Mouse (Mus musculus) gastrocnemius, postnatal 36 days (tissue): ENCODE measurements around the gene Gnaq. TPM values are rescaled to one million over a fixed set of nuclear protein-coding genes. Genes with fewer than 3 reads are reported as not detected.

Experiments used
- DNase-seq, 2 experiments: peaks; one replicate each; pipeline ENCODE4 v3.0.0; 2022
- intact Hi-C: fragments of 180-260 bp; cut with DNase I; formaldehyde crosslinking; loops from one replicate; pipeline ENCODE4 v1.15.1; 2025
- total RNA-seq, 2 experiments: library from RNA; stranded (reverse); gene quantifications; 2 replicates each; pipeline ENCODE4 v1.2.3; 2021

Gnaq gene
- total RNA-seq, 2 experiments from 2014 or later, result 10.3 to 11.3 TPM

- DNase-seq, result no peak
- intact Hi-C loops, result no loop called here
These were observed 158.5 kb downstream of the Gnaq start for GRCm38 (mm10) chr19:16291088-16291487.

DNA sequence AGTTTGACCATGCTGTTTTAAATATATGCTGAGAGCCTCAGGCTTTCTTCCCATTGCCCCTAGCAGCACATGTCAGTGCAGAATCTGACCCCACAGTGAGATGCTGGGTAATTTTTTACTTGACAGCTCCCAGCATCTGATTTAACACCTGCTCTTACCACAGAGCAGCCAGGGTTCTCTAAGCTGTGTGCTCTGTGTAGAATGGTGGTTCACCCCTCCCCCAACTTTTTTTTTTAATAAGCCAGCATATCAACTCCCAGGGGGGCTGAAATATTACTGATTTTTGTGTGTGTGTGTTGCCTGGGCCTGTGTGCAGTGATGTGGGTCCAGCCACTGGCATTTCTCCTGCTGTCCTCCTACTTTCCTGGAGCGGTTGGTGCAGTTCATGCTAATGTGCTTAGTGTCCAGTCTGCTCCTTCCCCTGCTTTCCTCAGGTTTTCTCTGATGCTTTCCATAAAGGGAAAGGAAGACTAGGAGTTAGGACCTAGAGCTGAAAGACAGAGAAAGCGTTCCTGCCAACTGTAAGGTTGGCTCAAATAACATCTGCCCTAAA lies 159.5 kb downstream of the Gnaq start:
- intact Hi-C loops, result no loop called here

GRCm38 (mm10) chr19:16292978-16293377 lies 160.3 kb downstream of the Gnaq start:
- intact Hi-C loops, result no loop called here
- DNase-seq, result no peak

More for the DNA sequence above, 159.5 kb downstream of the Gnaq start:
- no peak for DNase-seq

- intact Hi-C loops, result no loop called here
- DNase-seq, result no peak
These were observed 167.8 kb downstream of the Gnaq start for GRCm38 (mm10) chr19:16300413-16300812.

- intact Hi-C loops, result no loop called here
- no peak for DNase-seq
These were observed 168.7 kb downstream of the Gnaq start for GRCm38 (mm10) chr19:16301336-16301735.

GRCm38 (mm10) chr19:16309031-16309430 lies 176.4 kb downstream of the Gnaq start:
- DNase-seq, result no peak
- intact Hi-C loops, result no loop called here

DNA sequence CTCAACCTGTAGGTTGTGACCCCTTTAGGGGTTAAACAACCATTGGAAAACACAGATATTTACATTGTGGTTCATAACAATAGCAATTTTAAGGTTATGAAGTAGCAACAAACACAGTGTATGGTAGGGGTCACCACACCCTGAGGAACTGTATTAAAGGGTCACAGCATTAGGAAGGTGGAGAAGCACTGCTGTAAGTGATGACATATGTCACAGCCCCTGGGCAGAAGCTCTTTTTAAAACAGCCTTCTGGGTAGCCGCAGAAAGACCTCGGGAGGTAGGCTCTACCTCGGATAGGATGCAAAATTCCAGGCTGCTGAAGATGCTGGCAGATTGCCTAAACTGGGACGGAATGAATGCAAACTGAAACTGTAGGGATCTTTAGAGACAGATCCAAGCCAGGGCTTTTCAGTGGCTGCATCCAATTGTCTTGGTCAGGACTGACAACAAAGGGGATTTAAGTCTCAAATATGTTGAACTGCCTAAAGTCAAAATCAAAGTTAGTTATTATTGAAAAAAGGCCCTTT lies 181.7 kb downstream of the Gnaq start:
- intact Hi-C loops, result no loop called here
- DNase-seq, result no peak

DNA sequence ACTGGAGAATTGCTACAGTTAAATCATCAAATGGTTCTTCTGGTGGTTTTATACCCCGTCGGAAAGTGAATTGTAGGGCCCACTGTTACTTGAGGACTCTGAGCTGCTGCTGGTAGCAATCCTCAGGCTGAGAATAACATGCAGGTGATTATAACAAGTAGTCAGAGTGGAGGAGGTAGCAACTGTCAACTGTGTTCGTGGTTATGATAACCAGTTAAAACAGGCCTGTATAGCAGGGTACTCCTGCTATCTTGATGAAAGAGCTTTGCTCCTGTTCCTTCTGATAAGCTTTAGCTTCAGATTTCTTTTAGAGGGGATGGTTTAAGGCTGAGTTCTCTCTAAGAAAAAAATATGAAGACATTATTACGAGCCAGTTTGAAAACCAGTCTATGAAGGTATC lies 182.9 kb downstream of the Gnaq start:
- no peak for DNase-seq
- intact Hi-C loops, result no loop called here

GRCm38 (mm10) chr19:16318128-16318811 lies 185.6 kb downstream of the Gnaq start:
- DNase-seq, result no peak
- intact Hi-C loops, result no loop called here

GRCm38 (mm10) chr19:16319986-16320385 lies 187.4 kb downstream of the Gnaq start:
- no peak for DNase-seq
- intact Hi-C loops, result loop anchor here (5.0 kb wide), 1 partner anchor 193 kb away; no protein-coding TSS in a partner anchor

- intact Hi-C loops, result loop anchor here (5.0 kb wide), 1 partner anchor 196 kb away; no protein-coding TSS in a partner anchor
These were observed 190.4 kb downstream of the Gnaq start for GRCm38 (mm10) chr19:16322986-16323385.

GRCm38 (mm10) chr19:16324239-16324638 lies 191.6 kb downstream of the Gnaq start:
- no peak for DNase-seq
- intact Hi-C loops, result loop anchor here (5.0 kb wide), 1 partner anchor 197 kb away; no protein-coding TSS in a partner anchor

More at GRCm38 (mm10) chr19:16322986-16323385, 190.4 kb downstream of the Gnaq start:
- no peak for DNase-seq

- DNase-seq, result no peak
- intact Hi-C loops, result no loop called here
These were observed 193.3 kb downstream of the Gnaq start for GRCm38 (mm10) chr19:16325911-16326310.

DNA sequence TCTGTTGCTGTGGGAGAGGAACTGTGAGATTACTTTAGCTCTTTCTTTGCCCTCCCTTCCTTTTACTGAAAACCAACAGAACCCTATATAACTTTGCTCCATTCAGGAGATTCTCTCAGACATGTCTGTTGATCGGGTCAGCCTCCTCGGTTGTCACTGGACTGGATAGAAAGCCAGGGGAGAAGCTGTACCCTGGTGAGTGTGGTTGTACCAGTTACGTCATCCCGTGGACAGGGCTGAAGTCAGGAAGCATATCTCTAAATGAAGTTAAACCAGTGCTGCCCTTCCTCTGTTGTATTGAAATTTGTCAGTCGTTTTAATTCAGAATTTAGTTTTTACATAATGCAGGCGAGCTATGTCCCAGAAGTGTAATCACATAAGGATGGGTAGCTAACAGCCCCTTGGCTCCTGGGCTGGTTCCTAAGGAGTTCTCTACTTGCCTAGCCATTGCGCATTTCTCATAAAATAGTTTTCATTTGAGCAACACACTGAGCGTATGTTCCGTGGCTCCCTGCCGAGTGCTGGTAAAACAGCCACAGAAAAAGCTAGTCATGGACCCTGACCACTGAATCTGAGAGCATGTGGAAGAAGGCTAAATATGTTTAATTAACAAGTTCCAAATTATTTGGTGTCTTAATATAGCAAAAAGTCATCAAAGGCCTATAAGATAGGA lies 194.9 kb downstream of the Gnaq start:
- intact Hi-C loops, result no loop called here

GRCm38 (mm10) chr19:16328074-16328850 lies 195.6 kb downstream of the Gnaq start:
- intact Hi-C loops, result no loop called here
- DNase-seq, result no peak

More for the DNA sequence above, 194.9 kb downstream of the Gnaq start:
- DNase-seq, result no peak

GRCm38 (mm10) chr19:16329056-16329455 lies 196.4 kb downstream of the Gnaq start:
- intact Hi-C loops, result no loop called here
- DNase-seq, result no peak

GRCm38 (mm10) chr19:16329648-16330047 lies 197.0 kb downstream of the Gnaq start:
- intact Hi-C loops, result no loop called here
- DNase-seq, result no peak

GRCm38 (mm10) chr19:16330161-16330560 lies 197.5 kb downstream of the Gnaq start:
- no peak for DNase-seq
- intact Hi-C loops, result no loop called here

- intact Hi-C loops, result no loop called here
- no peak for DNase-seq
These were observed 198.4 kb downstream of the Gnaq start for GRCm38 (mm10) chr19:16331047-16331446.

DNA sequence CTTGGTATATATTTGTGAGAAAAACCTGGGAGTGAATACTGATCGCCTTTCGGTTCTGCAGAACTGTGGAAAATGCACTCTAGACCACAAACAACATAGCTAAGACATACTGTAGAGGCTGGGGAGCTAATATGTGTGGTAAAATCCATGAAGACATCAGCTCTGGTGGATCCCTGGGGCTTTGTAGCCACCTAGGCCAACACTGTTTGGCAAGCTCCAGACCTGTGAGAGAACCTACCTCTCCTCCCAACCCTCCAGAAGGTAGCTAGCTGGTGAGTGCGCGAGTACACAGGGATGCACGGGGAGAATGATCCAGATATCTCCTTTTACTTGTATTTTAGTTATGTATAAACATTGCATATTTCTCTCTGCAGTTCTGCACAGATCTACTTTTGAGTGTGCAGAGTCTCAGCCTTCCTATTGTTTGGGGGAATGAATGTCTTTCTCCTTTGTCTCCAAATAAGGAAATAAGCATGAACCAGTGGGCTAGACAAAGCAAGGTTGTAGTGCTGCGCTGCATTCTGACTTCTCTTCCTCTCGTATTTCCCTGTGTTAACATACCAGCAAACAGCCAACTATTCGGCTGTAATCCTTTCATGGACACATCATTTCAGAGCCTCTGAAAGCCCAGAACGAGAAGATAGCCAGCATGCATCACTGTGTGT lies 205.4 kb downstream of the Gnaq start:
- no peak for DNase-seq
- intact Hi-C loops, result no loop called here
